Mouse (Mus musculus): ENCODE measurements around the gene Adgrb2.

DNA sequence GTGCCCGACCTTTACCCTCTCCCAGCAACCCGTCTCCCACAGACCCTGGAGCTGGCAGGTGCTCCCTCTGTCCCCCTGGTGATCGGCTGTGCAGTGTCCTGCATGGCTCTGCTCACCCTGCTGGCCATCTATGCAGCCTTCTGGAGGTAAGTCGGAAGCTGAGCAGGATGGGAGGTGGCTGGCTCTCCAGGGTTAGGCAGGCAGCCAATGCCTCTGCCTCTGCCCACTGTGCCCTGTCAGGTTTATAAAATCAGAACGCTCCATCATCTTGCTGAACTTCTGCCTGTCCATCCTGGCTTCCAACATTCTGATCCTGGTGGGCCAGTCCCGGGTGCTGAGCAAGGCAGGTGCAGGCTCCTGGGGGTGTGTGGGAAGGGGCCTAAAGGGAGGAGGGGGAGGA lies 27.6 kb downstream of the Adgrb2 start:
- no peak for TF ChIP-seq CTCF (IDR thresholded peaks at IDR 0.05; ENCODE audit: borderline replicate concordance, insufficient read depth, low read depth, low read length)
- TF ChIP-seq POLR2A (IDR thresholded peaks at IDR 0.05; ENCODE audit: borderline replicate concordance, insufficient read depth, low read length), result no peak
